8 mouse cellular contexts compared by ENCODE assay signal in genomic region chr5:138997936-138998580, GRCm38 (mm10). TPM values are rescaled to one million over a fixed set of nuclear protein-coding genes. Genes with fewer than 3 reads are reported as not detected.
DNase-seq lines count a peak whose midpoint lies in the region; ATAC-seq and TF ChIP-seq lines count a peak whose summit lies in the region.

No protein-coding gene starts in this region.

- H3K4me2 ChIP-seq in lung, embryonic 14.5 days = peak overlapping the region; percentile 92

- peak; percentile 26 to 29 for DNase-seq in cerebellum, postnatal 10 days
- DNase-seq in cerebellum, adult 8-10 months = no peak
- DNase-seq in brain, adult 2 months (ENCODE audit: low read depth, low spot score) = peak; percentile 74
- DNase-seq in heart, embryonic 10.5 days (ENCODE audit: low spot score) = no peak
- DNase-seq in kidney, adult 8-10 months = peak; percentile 49 to 60
- DNase-seq in lung, embryonic 14.5 days = peak; percentile 62
- DNase-seq in retina, embryonic 14.5 days (ENCODE audit: low spot score) = peak; percentile 21
- no peak for DNase-seq in natural killer cell, adult 2 months (ENCODE audit: low spot score in 2 of 2)

- peak overlapping the region; percentile 95 for H3K27ac ChIP-seq in heart, embryonic 10.5 days
- H3K27ac ChIP-seq in lung, embryonic 14.5 days (ENCODE audit: low read depth) = no peak overlapping the region

- H3K9me3 ChIP-seq in heart, embryonic 10.5 days = no peaks in the 10 kb centered on the region
- no peaks in the 10 kb centered on the region; the same call in 1 of the 2 replicates for H3K9me3 ChIP-seq in lung, embryonic 14.5 days (ENCODE audit: low read depth, low read length)

- no peaks in the 10 kb centered on the region for H3K36me3 ChIP-seq in heart, embryonic 10.5 days
- H3K36me3 ChIP-seq in lung, embryonic 14.5 days (ENCODE audit: insufficient read depth) = no peaks in the 10 kb centered on the region

- H3K27me3 ChIP-seq in heart, embryonic 10.5 days (ENCODE audit: insufficient read depth, poor library complexity, severe bottlenecking) = peaks cover 69% of the 10 kb centered on the region
- peaks cover 59% of the 10 kb centered on the region for H3K27me3 ChIP-seq in lung, embryonic 14.5 days (ENCODE audit: insufficient read depth, low read length)

- H3K4me1 ChIP-seq in heart, embryonic 10.5 days = peaks cover 51% of the 10 kb centered on the region
- no peaks in the 10 kb centered on the region for H3K4me1 ChIP-seq in lung, embryonic 14.5 days (ENCODE audit: insufficient read depth)

- no peak for TF ChIP-seq CTCF in lung, embryonic 14.5 days (IDR thresholded peaks at IDR 0.05; ENCODE audit: low read depth)

- 3% methylated on average over 30 of the region's 30 CpGs for WGBS in heart, embryonic 10.5 days
- WGBS in lung, embryonic 14.5 days = 2% methylated on average over 30 of the region's 30 CpGs

- peak overlapping the region; percentile 83 for H3K4me3 ChIP-seq in heart, embryonic 10.5 days
- peak overlapping the region; percentile 28 for H3K4me3 ChIP-seq in lung, embryonic 14.5 days (ENCODE audit: low read depth, low read length)

- no peak for ATAC-seq in lung, embryonic 14.5 days (ENCODE audit: insufficient read depth)

- H3K9ac ChIP-seq in lung, embryonic 14.5 days = no peak overlapping the region; the same call in 1 of the 2 replicates

RNA-seq across cellular contexts. Expression of gene Pdgfa, which starts 0.9 kb away (rescaled TPM):
- polyA plus RNA-seq in heart, embryonic 10.5 days (2016; fragmentation: Nextera tagmentation; extraction: Ambion mirVana) = 22.5 and 23.6 TPM in 2 replicates
- polyA plus RNA-seq in lung, embryonic 14.5 days (2014; fragmentation: Nextera tagmentation; extraction: Ambion mirVana) = 40.9 and 46.0 TPM in 2 replicates

Comparison
In these comparisons a context has a peak if more than half of its experiments do, and no peak if none do; other contexts are left out.
1. DNase-seq: peak in cerebellum, postnatal 10 days (2 of 2), brain, adult 2 months (single experiment), kidney, adult 8-10 months (2 of 2), lung, embryonic 14.5 days (single experiment) and retina, embryonic 14.5 days (single experiment); none in cerebellum, adult 8-10 months (single experiment), heart, embryonic 10.5 days (single experiment) and natural killer cell, adult 2 months (0 of 2).